Mouse (Mus musculus): ENCODE data around the gene Cab39. TPM values are rescaled to one million over a fixed set of nuclear protein-coding genes. Genes with fewer than 3 reads are reported as not detected.

The Cab39 gene
- polyA plus RNA-seq, 1 experiment from 2014 or later, result 28.9 TPM

GRCm38 (mm10) chr1:85824905-85825304 is 31.7 kb downstream of the Cab39 start:
- Histone ChIP-seq H3K9me3 (no peaks in the 10 kb centered on the region), H3K4me3 (no peak overlapping the region), H3K4me1 (no peaks in the 10 kb centered on the region), H3K4me2 (no peak overlapping the region), H3K9ac (no peak overlapping the region), H3K27me3 (no peaks in the 10 kb centered on the region), H3K27ac (no peak overlapping the region), H3K36me3 (peaks cover 19% of the 10 kb centered on the region)
- ATAC-seq (ENCODE audit: borderline replicate concordance, extremely low read depth, low FRiP score, low TSS enrichment), result no peak
- 81% methylated on average over 3 of the region's 3 CpGs for WGBS

- no peak overlapping the region for H3K4me3 ChIP-seq
- H3K9ac ChIP-seq, result no peak overlapping the region
- H3K4me1 ChIP-seq, result no peaks in the 10 kb centered on the region
- no peak overlapping the region for H3K27ac ChIP-seq
- no peaks in the 10 kb centered on the region for H3K9me3 ChIP-seq
- H3K27me3 ChIP-seq, result no peaks in the 10 kb centered on the region
- no peak for ATAC-seq (ENCODE audit: borderline replicate concordance, extremely low read depth, low FRiP score, low TSS enrichment)
- H3K36me3 ChIP-seq, result peaks cover 9% of the 10 kb centered on the region; the same call in 1 of the 2 replicates
- WGBS, result 54% methylated on average over 5 of the region's 5 CpGs
- no peak overlapping the region for H3K4me2 ChIP-seq
Observed at GRCm38 (mm10) chr1:85827166-85827565, 33.9 kb downstream of the Cab39 start.

GRCm38 (mm10) chr1:85829016-85829415 is 35.8 kb downstream of the Cab39 start:
- H3K27ac ChIP-seq, result no peak overlapping the region
- peaks cover 4% of the 10 kb centered on the region; the same call in 1 of the 2 replicates for H3K36me3 ChIP-seq
- no peaks in the 10 kb centered on the region for H3K27me3 ChIP-seq
- no peaks in the 10 kb centered on the region for H3K9me3 ChIP-seq
- H3K9ac ChIP-seq, result no peak overlapping the region
- no peak for ATAC-seq (ENCODE audit: borderline replicate concordance, extremely low read depth, low FRiP score, low TSS enrichment)
- H3K4me2 ChIP-seq, result no peak overlapping the region
- WGBS, result 61% methylated on average over 1 of the region's 1 CpGs
- H3K4me3 ChIP-seq, result no peak overlapping the region
- H3K4me1 ChIP-seq, result no peaks in the 10 kb centered on the region

GRCm38 (mm10) chr1:85838056-85838455 is 44.8 kb downstream of the Cab39 start:
- H3K27ac ChIP-seq, result peak overlapping the region; percentile 25; the same call in 1 of the 2 replicates

GRCm38 (mm10) chr1:85839356-85839755 is 46.1 kb downstream of the Cab39 start:
- no peak for ATAC-seq (ENCODE audit: borderline replicate concordance, extremely low read depth, low FRiP score, low TSS enrichment)
- H3K36me3 ChIP-seq, result peaks cover 8% of the 10 kb centered on the region; the same call in 1 of the 2 replicates
- no peak overlapping the region for H3K9ac ChIP-seq
- no peaks in the 10 kb centered on the region for H3K27me3 ChIP-seq
- 29% methylated on average over 3 of the region's 3 CpGs for WGBS
- H3K9me3 ChIP-seq, result no peaks in the 10 kb centered on the region
- H3K4me2 ChIP-seq, result no peak overlapping the region
- no peak overlapping the region for H3K4me3 ChIP-seq
- peaks cover 16% of the 10 kb centered on the region for H3K4me1 ChIP-seq
- peak overlapping the region; percentile 41 for H3K27ac ChIP-seq

More at GRCm38 (mm10) chr1:85838056-85838455, 44.8 kb downstream of the Cab39 start:
- no peaks in the 10 kb centered on the region for H3K9me3 ChIP-seq
- 14% methylated on average over 4 of the region's 4 CpGs for WGBS
- H3K36me3 ChIP-seq, result no peaks in the 10 kb centered on the region
- ATAC-seq (ENCODE audit: borderline replicate concordance, extremely low read depth, low FRiP score, low TSS enrichment), result peak; percentile 67
- H3K9ac ChIP-seq, result no peak overlapping the region
- no peak overlapping the region for H3K4me2 ChIP-seq
- H3K27me3 ChIP-seq, result no peaks in the 10 kb centered on the region
- peaks cover 16% of the 10 kb centered on the region for H3K4me1 ChIP-seq
- no peak overlapping the region for H3K4me3 ChIP-seq

GRCm38 (mm10) chr1:85839790-85840189 is 46.5 kb downstream of the Cab39 start:
- ATAC-seq (ENCODE audit: borderline replicate concordance, extremely low read depth, low FRiP score, low TSS enrichment), result no peak
- 0 out of 2 replicates have a peak overlapping the region, but pooled peaks have one; percentile 41 for H3K27ac ChIP-seq
- 82% methylated on average over 1 of the region's 1 CpGs for WGBS
- no peaks in the 10 kb centered on the region for H3K9me3 ChIP-seq
- H3K4me2 ChIP-seq, result no peak overlapping the region
- H3K27me3 ChIP-seq, result no peaks in the 10 kb centered on the region
- peaks cover 8% of the 10 kb centered on the region; the same call in 1 of the 2 replicates for H3K36me3 ChIP-seq
- peaks cover 16% of the 10 kb centered on the region for H3K4me1 ChIP-seq
- H3K9ac ChIP-seq, result no peak overlapping the region
- no peak overlapping the region for H3K4me3 ChIP-seq

GRCm38 (mm10) chr1:85840421-85840820 is 47.2 kb downstream of the Cab39 start:
- peaks cover 8% of the 10 kb centered on the region; the same call in 1 of the 2 replicates for H3K36me3 ChIP-seq
- no peak overlapping the region for H3K4me2 ChIP-seq
- peaks cover 16% of the 10 kb centered on the region for H3K4me1 ChIP-seq
- 81% methylated on average over 4 of the region's 4 CpGs for WGBS
- no peak for ATAC-seq (ENCODE audit: borderline replicate concordance, extremely low read depth, low FRiP score, low TSS enrichment)
- no peaks in the 10 kb centered on the region for H3K9me3 ChIP-seq
- no peak overlapping the region for H3K9ac ChIP-seq
- H3K27me3 ChIP-seq, result no peaks in the 10 kb centered on the region
- no peak overlapping the region for H3K27ac ChIP-seq
- no peak overlapping the region for H3K4me3 ChIP-seq

- peaks cover 16% of the 10 kb centered on the region for H3K4me1 ChIP-seq
- no peaks in the 10 kb centered on the region for H3K27me3 ChIP-seq
- no peak overlapping the region for H3K4me2 ChIP-seq
- H3K4me3 ChIP-seq, result no peak overlapping the region
- ATAC-seq (ENCODE audit: borderline replicate concordance, extremely low read depth, low FRiP score, low TSS enrichment), result no peak
- peaks cover 10% of the 10 kb centered on the region; the same call in 1 of the 2 replicates for H3K36me3 ChIP-seq
- H3K27ac ChIP-seq, result no peak overlapping the region
- no peak overlapping the region for H3K9ac ChIP-seq
- no peaks in the 10 kb centered on the region for H3K9me3 ChIP-seq
Observed at GRCm38 (mm10) chr1:85842251-85842650, 49.0 kb downstream of the Cab39 start.

- no peak overlapping the region for H3K4me3 ChIP-seq
- H3K9me3 ChIP-seq, result no peaks in the 10 kb centered on the region
- peaks cover 9% of the 10 kb centered on the region; the same call in 1 of the 2 replicates for H3K4me1 ChIP-seq
- H3K4me2 ChIP-seq, result no peak overlapping the region
- WGBS, result 89% methylated on average over 4 of the region's 4 CpGs
- H3K36me3 ChIP-seq, result peaks cover 19% of the 10 kb centered on the region
- no peak for ATAC-seq (ENCODE audit: borderline replicate concordance, extremely low read depth, low FRiP score, low TSS enrichment)
- no peak overlapping the region for H3K9ac ChIP-seq
- H3K27ac ChIP-seq, result no peak overlapping the region
- H3K27me3 ChIP-seq, result no peaks in the 10 kb centered on the region
Observed at GRCm38 (mm10) chr1:85843291-85843863, 50.1 kb downstream of the Cab39 start.

GRCm38 (mm10) chr1:85844981-85845380 is 51.7 kb downstream of the Cab39 start:
- Histone ChIP-seq H3K9me3 (no peaks in the 10 kb centered on the region), H3K9ac (no peak overlapping the region), H3K27ac (no peak overlapping the region), H3K4me3 (no peak overlapping the region), H3K27me3 (no peaks in the 10 kb centered on the region), H3K4me2 (no peak overlapping the region), H3K36me3 (peaks cover 31% of the 10 kb centered on the region), H3K4me1 (no peaks in the 10 kb centered on the region)
- WGBS, result 74% methylated on average over 6 of the region's 6 CpGs
- ATAC-seq (ENCODE audit: borderline replicate concordance, extremely low read depth, low FRiP score, low TSS enrichment), result no peak

GRCm38 (mm10) chr1:85845476-85845875 is 52.2 kb downstream of the Cab39 start:
- no peaks in the 10 kb centered on the region for H3K27me3 ChIP-seq
- no peak overlapping the region for H3K4me2 ChIP-seq
- peaks cover 34% of the 10 kb centered on the region for H3K36me3 ChIP-seq
- no peak overlapping the region for H3K4me3 ChIP-seq
- no peak for ATAC-seq (ENCODE audit: borderline replicate concordance, extremely low read depth, low FRiP score, low TSS enrichment)
- WGBS, result 61% methylated on average over 3 of the region's 3 CpGs
- H3K9ac ChIP-seq, result no peak overlapping the region
- H3K4me1 ChIP-seq, result no peaks in the 10 kb centered on the region
- no peaks in the 10 kb centered on the region for H3K9me3 ChIP-seq
- H3K27ac ChIP-seq, result no peak overlapping the region

- no peak overlapping the region for H3K27ac ChIP-seq
- no peak overlapping the region for H3K4me2 ChIP-seq
- no peaks in the 10 kb centered on the region for H3K9me3 ChIP-seq
- 89% methylated on average over 14 of the region's 14 CpGs for WGBS
- ATAC-seq (ENCODE audit: borderline replicate concordance, extremely low read depth, low FRiP score, low TSS enrichment), result no peak
- peaks cover 34% of the 10 kb centered on the region for H3K36me3 ChIP-seq
- no peak overlapping the region for H3K9ac ChIP-seq
- H3K4me1 ChIP-seq, result no peaks in the 10 kb centered on the region
- no peak overlapping the region for H3K4me3 ChIP-seq
- no peaks in the 10 kb centered on the region for H3K27me3 ChIP-seq
Observed at GRCm38 (mm10) chr1:85849016-85849415, 55.8 kb downstream of the Cab39 start.
